Mouse (Mus musculus) neural tube, embryonic 15.5 days (tissue): ENCODE data around the gene Ift81. TPM values are rescaled to one million over a fixed set of nuclear protein-coding genes. Genes with fewer than 3 reads are reported as not detected.
A peak's percentile ranks its signal among the peaks of the same experiment; 100 is the strongest.

ENCODE experiments used
- ATAC-seq: fragments of 200-750 bp; cut with Nextera tagmentation; 2 replicates; pipeline ENCODE4 v1.8.0; 2017; ENCODE audit warnings: mild to moderate bottlenecking, moderate TSS enrichment, moderate library complexity; ENCODE audit not compliant: low FRiP score
- H3K27ac ChIP-seq: fragments of 300-500 bp; sonication (generic); replicated peaks from 2 replicates; pipeline ENCODE4 v1.5.1; 2015; ENCODE audit warnings: mild to moderate bottlenecking, inconsistent platforms
- H3K27me3 ChIP-seq: fragments of 300-500 bp; sonication (generic); replicated peaks from 2 replicates; pipeline ENCODE4 v1.6.1; 2015; ENCODE audit warnings: inconsistent platforms
- H3K36me3 ChIP-seq: fragments of 300-500 bp; sonication (generic); 2 replicates; pipeline ENCODE4 v1.6.1; 2015; ENCODE audit warnings: inconsistent platforms
- H3K4me1 ChIP-seq: fragments of 300-500 bp; sonication (generic); 2 replicates; pipeline ENCODE4 v1.6.1; 2015; ENCODE audit warnings: inconsistent platforms
- H3K4me2 ChIP-seq: fragments of 300-500 bp; sonication (generic); 2 replicates; pipeline ENCODE4 v1.6.1; 2015; ENCODE audit warnings: inconsistent platforms, mild to moderate bottlenecking, moderate library complexity
- H3K4me3 ChIP-seq: fragments of 300-500 bp; sonication (generic); replicated peaks from 2 replicates; pipeline ENCODE4 v1.5.1; 2015; ENCODE audit warnings: mild to moderate bottlenecking, inconsistent platforms
- H3K9ac ChIP-seq: fragments of 300-500 bp; sonication (generic); replicated peaks from 2 replicates; pipeline ENCODE4 v1.6.1; 2015; ENCODE audit warnings: mild to moderate bottlenecking, inconsistent platforms
- H3K9me3 ChIP-seq: fragments of 300-500 bp; sonication (generic); replicated peaks from 2 replicates; pipeline ENCODE4 v1.6.1; 2016; ENCODE audit warnings: inconsistent platforms
- WGBS: fragments of 180-500 bp; shearing (Covaris S2); methylation state at CpG from one replicate; pipeline ENCODE4 v1.1.7; 2015; ENCODE audit warnings: mixed read lengths; 5-methylcytosine and 5-hydroxymethylcytosine counted together
- polyA plus RNA-seq: library from polyadenylated mRNA; unstranded; fragments of >200 nt; fragmentation: Nextera tagmentation; extraction: Ambion mirVana; gene quantifications from 2 replicates; pipeline ENCODE4 v1.2.1, GENCODE M21; 2015

Gene Ift81
- polyA plus RNA-seq, 1 experiment from 2014 or later = 59.2 TPM

GRCm38 (mm10) chr5:122512011-122512410 lies 102.3 kb downstream of the Ift81 start:
- 74% methylated on average over 6 of the region's 6 CpGs for whole genome bisulfite sequencing
- H3K27me3 ChIP-seq = no peaks in the 10 kb centered on the region
- peaks cover 20% of the 10 kb centered on the region for H3K4me1 ChIP-seq
- H3K9me3 ChIP-seq = no peaks in the 10 kb centered on the region
- no peak overlapping the region for H3K9ac ChIP-seq
- ATAC-seq = no peak
- no peak overlapping the region for H3K4me3 ChIP-seq
- H3K36me3 ChIP-seq = no peaks in the 10 kb centered on the region
- no peak overlapping the region for H3K27ac ChIP-seq
- no peak overlapping the region for H3K4me2 ChIP-seq

- Histone ChIP-seq H3K36me3 (no peaks in the 10 kb centered on the region), H3K4me2 (no peak overlapping the region), H3K4me1 (peaks cover 20% of the 10 kb centered on the region), H3K27ac (no peak overlapping the region), H3K4me3 (no peak overlapping the region), H3K9ac (no peak overlapping the region), H3K27me3 (no peaks in the 10 kb centered on the region), H3K9me3 (no peaks in the 10 kb centered on the region)
- no peak for ATAC-seq
- 75% methylated on average over 9 of the region's 9 CpGs for WGBS
Observed at GRCm38 (mm10) chr5:122511405-122511804, 102.9 kb downstream of the Ift81 start.

GRCm38 (mm10) chr5:122510651-122511157 lies 103.6 kb downstream of the Ift81 start:
- H3K27ac ChIP-seq = no peak overlapping the region
- no peak overlapping the region for H3K9ac ChIP-seq
- WGBS = 69% methylated on average over 17 of the region's 17 CpGs
- peaks cover 20% of the 10 kb centered on the region for H3K4me1 ChIP-seq
- H3K9me3 ChIP-seq = no peaks in the 10 kb centered on the region
- H3K4me2 ChIP-seq = no peak overlapping the region
- ATAC-seq = no peak
- no peaks in the 10 kb centered on the region for H3K36me3 ChIP-seq
- no peak overlapping the region for H3K4me3 ChIP-seq
- no peaks in the 10 kb centered on the region for H3K27me3 ChIP-seq

GRCm38 (mm10) chr5:122509608-122510007 lies 104.7 kb downstream of the Ift81 start:
- H3K9me3 ChIP-seq = no peaks in the 10 kb centered on the region
- no peak overlapping the region for H3K4me2 ChIP-seq
- peaks cover 20% of the 10 kb centered on the region for H3K4me1 ChIP-seq
- no peaks in the 10 kb centered on the region for H3K36me3 ChIP-seq
- H3K27me3 ChIP-seq = no peaks in the 10 kb centered on the region
- no peak overlapping the region for H3K4me3 ChIP-seq
- no peak overlapping the region for H3K9ac ChIP-seq
- 51% methylated on average over 7 of the region's 7 CpGs for whole genome bisulfite sequencing
- no peak overlapping the region for H3K27ac ChIP-seq
- no peak for ATAC-seq

GRCm38 (mm10) chr5:122508861-122509306 lies 105.4 kb downstream of the Ift81 start:
- no peak overlapping the region for H3K4me3 ChIP-seq
- no peak overlapping the region for H3K27ac ChIP-seq
- ATAC-seq = no peak
- WGBS = 77% methylated on average over 11 of the region's 11 CpGs
- H3K9ac ChIP-seq = no peak overlapping the region
- peaks cover 14% of the 10 kb centered on the region for H3K4me1 ChIP-seq
- no peaks in the 10 kb centered on the region for H3K27me3 ChIP-seq
- no peak overlapping the region for H3K4me2 ChIP-seq
- H3K36me3 ChIP-seq = no peaks in the 10 kb centered on the region
- no peaks in the 10 kb centered on the region for H3K9me3 ChIP-seq

GRCm38 (mm10) chr5:122507396-122507795 lies 106.9 kb downstream of the Ift81 start:
- no peaks in the 10 kb centered on the region for H3K36me3 ChIP-seq
- H3K9ac ChIP-seq = no peak overlapping the region
- no peaks in the 10 kb centered on the region for H3K9me3 ChIP-seq
- no peak overlapping the region for H3K4me3 ChIP-seq
- no peak overlapping the region for H3K4me2 ChIP-seq
- ATAC-seq = no peak
- H3K27ac ChIP-seq = no peak overlapping the region
- H3K27me3 ChIP-seq = no peaks in the 10 kb centered on the region
- peaks cover 22% of the 10 kb centered on the region for H3K4me1 ChIP-seq

GRCm38 (mm10) chr5:122506462-122506861 lies 107.9 kb downstream of the Ift81 start:
- no peak overlapping the region for H3K27ac ChIP-seq
- H3K36me3 ChIP-seq = no peaks in the 10 kb centered on the region
- peaks cover 19% of the 10 kb centered on the region for H3K4me1 ChIP-seq
- WGBS = 88% methylated on average over 3 of the region's 3 CpGs
- no peak overlapping the region for H3K4me3 ChIP-seq
- H3K4me2 ChIP-seq = no peak overlapping the region
- H3K27me3 ChIP-seq = no peaks in the 10 kb centered on the region
- no peak for ATAC-seq
- no peak overlapping the region for H3K9ac ChIP-seq
- no peaks in the 10 kb centered on the region for H3K9me3 ChIP-seq

- H3K4me1 ChIP-seq = peaks cover 16% of the 10 kb centered on the region
- no peak for ATAC-seq
- H3K27me3 ChIP-seq = no peaks in the 10 kb centered on the region
- no peaks in the 10 kb centered on the region for H3K9me3 ChIP-seq
- no peaks in the 10 kb centered on the region for H3K36me3 ChIP-seq
- no peak overlapping the region for H3K4me2 ChIP-seq
- WGBS = 88% methylated on average over 5 of the region's 5 CpGs
- H3K9ac ChIP-seq = no peak overlapping the region
- H3K27ac ChIP-seq = no peak overlapping the region
- no peak overlapping the region for H3K4me3 ChIP-seq
Observed at GRCm38 (mm10) chr5:122505554-122505953, 108.8 kb downstream of the Ift81 start.

- Histone ChIP-seq H3K4me1 (peaks cover 26% of the 10 kb centered on the region), H3K9me3 (no peaks in the 10 kb centered on the region), H3K27ac (peak overlapping the region; percentile 99), H3K36me3 (no peaks in the 10 kb centered on the region), H3K4me3 (no peak overlapping the region), H3K9ac (no peak overlapping the region), H3K27me3 (no peaks in the 10 kb centered on the region), H3K4me2 (peak overlapping the region; percentile 86; the same call in 1 of the 2 replicates)
- 28% methylated on average over 4 of the region's 4 CpGs for WGBS
- ATAC-seq = no peak
Observed at GRCm38 (mm10) chr5:122503760-122504119, 110.6 kb downstream of the Ift81 start.

- peak overlapping the region; percentile 86 for H3K4me2 ChIP-seq
- no peak; the same call in 1 of the 2 replicates for ATAC-seq
- H3K27ac ChIP-seq = peak overlapping the region; percentile 99
- peak overlapping the region; percentile 81 for H3K9ac ChIP-seq
- WGBS = 30% methylated on average over 15 of the region's 15 CpGs
- H3K9me3 ChIP-seq = no peaks in the 10 kb centered on the region
- H3K4me1 ChIP-seq = peaks cover 30% of the 10 kb centered on the region
- H3K27me3 ChIP-seq = no peaks in the 10 kb centered on the region
- no peaks in the 10 kb centered on the region for H3K36me3 ChIP-seq
- peak overlapping the region; percentile 96 for H3K4me3 ChIP-seq
Observed at GRCm38 (mm10) chr5:122503015-122503759, 111.1 kb downstream of the Ift81 start.

- Histone ChIP-seq H3K4me3 (peak within 1 kb of the TSS; percentile 96), H3K27me3 (no peaks in the 10 kb centered on the region), H3K36me3 (no peaks in the 10 kb centered on the region), H3K9ac (peak within 1 kb of the TSS; percentile 99), H3K27ac (peak within 1 kb of the TSS; percentile 99), H3K4me2 (peak within 1 kb of the TSS; percentile 86), H3K9me3 (no peaks in the 10 kb centered on the region), H3K4me1 (peaks cover 38% of the 10 kb centered on the region)
- WGBS = under 1% methylated on average over 89 of the region's 113 CpGs
- ATAC-seq = peak; percentile 94
Observed at GRCm38 (mm10) chr5:122502077-122502941, 112.0 kb downstream of the Ift81 start, which contains the start of gene Atp2a2. TSS of gene Atp2a2 (minus strand) at chr5:122502225.
